Mouse (Mus musculus) midbrain, embryonic 12.5 days (tissue): Measurements from ENCODE around the gene Iqce. TPM values are rescaled to one million over a fixed set of nuclear protein-coding genes. Genes with fewer than 3 reads are reported as not detected.
A peak's percentile ranks its signal among the peaks of the same experiment; 100 is the strongest.

Source experiments
- ATAC-seq: fragments of 200-750 bp; cut with Nextera tagmentation; 2 replicates; pipeline ENCODE4 v1.8.0; 2017; ENCODE audit warnings: low read depth, moderate TSS enrichment, moderate library complexity; ENCODE audit not compliant: low FRiP score
- H3K27ac ChIP-seq: fragments of 300-500 bp; sonication (generic); replicated peaks from 2 replicates; pipeline ENCODE4 v1.5.1; 2016; ENCODE audit warnings: mild to moderate bottlenecking
- H3K27me3 ChIP-seq: fragments of 300-500 bp; sonication (generic); 2 replicates; pipeline ENCODE4 v1.6.1; 2016; ENCODE audit warnings: mild to moderate bottlenecking
- H3K36me3 ChIP-seq: fragments of 300-500 bp; sonication (generic); 2 replicates; pipeline ENCODE4 v1.6.1; 2016
- H3K4me1 ChIP-seq: fragments of 300-500 bp; sonication (generic); 2 replicates; pipeline ENCODE4 v1.6.1; 2016
- H3K4me2 ChIP-seq: fragments of 300-500 bp; sonication (generic); replicated peaks from 2 replicates; pipeline ENCODE4 v1.6.1; 2016; ENCODE audit warnings: mild to moderate bottlenecking, moderate library complexity
- H3K4me3 ChIP-seq: fragments of 300-500 bp; sonication (generic); 2 replicates; pipeline ENCODE4 v1.5.1; 2016; ENCODE audit warnings: mild to moderate bottlenecking
- H3K9ac ChIP-seq: fragments of 300-500 bp; sonication (generic); replicated peaks from 2 replicates; pipeline ENCODE4 v1.6.1; 2016; ENCODE audit warnings: mild to moderate bottlenecking, moderate library complexity
- H3K9me3 ChIP-seq: fragments of 300-500 bp; sonication (generic); 2 replicates; pipeline ENCODE4 v1.6.1; 2016; ENCODE audit warnings: mild to moderate bottlenecking
- WGBS: fragments of 180-500 bp; shearing (Covaris S2); methylation state at CpG from one replicate; pipeline ENCODE4 v1.1.7; 2016; 5-methylcytosine and 5-hydroxymethylcytosine counted together
- polyA plus RNA-seq: library from polyadenylated mRNA; unstranded; fragments of >200 nt; fragmentation: Nextera tagmentation; extraction: Ambion mirVana; gene quantifications from 2 replicates; pipeline ENCODE4 v1.2.1, GENCODE M21; 2016

Gene Iqce
- polyA plus RNA-seq, 1 experiment from 2014 or later: 29.3 TPM

DNA sequence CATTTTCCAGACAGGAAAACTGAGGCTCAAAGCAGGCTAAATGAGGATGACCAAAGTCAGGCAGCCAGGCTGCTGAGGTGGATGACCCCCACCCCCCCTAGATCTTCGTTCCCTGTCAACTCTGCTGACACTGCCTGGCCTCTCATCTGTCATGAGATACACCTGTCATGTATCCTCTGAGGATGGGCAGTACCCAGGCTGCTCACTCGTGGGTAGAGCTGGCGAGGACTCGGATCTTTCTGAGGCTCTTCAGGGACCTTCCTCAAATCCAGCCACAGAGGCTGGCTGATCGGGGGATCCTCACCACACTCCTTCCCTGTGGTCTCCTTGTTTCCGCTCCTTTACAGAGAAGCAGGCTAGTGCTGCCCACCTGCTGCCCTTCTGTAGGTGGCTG lies 86.1 kb downstream of the Iqce start:
- Histone ChIP-seq H3K4me1 (peaks cover 36% of the 10 kb centered on the region), H3K36me3 (peaks cover 43% of the 10 kb centered on the region), H3K4me3 (no peak overlapping the region), H3K4me2 (no peak overlapping the region), H3K9ac (no peak overlapping the region), H3K27me3 (0 out of 2 replicates have a peak, but pooled peaks cover 3% of the 10 kb centered on the region), H3K27ac (peak overlapping the region; percentile 56; the same call in 1 of the 2 replicates), H3K9me3 (no peaks in the 10 kb centered on the region)
- WGBS: 82% methylated on average over 6 of the region's 6 CpGs
- no peak for ATAC-seq

DNA sequence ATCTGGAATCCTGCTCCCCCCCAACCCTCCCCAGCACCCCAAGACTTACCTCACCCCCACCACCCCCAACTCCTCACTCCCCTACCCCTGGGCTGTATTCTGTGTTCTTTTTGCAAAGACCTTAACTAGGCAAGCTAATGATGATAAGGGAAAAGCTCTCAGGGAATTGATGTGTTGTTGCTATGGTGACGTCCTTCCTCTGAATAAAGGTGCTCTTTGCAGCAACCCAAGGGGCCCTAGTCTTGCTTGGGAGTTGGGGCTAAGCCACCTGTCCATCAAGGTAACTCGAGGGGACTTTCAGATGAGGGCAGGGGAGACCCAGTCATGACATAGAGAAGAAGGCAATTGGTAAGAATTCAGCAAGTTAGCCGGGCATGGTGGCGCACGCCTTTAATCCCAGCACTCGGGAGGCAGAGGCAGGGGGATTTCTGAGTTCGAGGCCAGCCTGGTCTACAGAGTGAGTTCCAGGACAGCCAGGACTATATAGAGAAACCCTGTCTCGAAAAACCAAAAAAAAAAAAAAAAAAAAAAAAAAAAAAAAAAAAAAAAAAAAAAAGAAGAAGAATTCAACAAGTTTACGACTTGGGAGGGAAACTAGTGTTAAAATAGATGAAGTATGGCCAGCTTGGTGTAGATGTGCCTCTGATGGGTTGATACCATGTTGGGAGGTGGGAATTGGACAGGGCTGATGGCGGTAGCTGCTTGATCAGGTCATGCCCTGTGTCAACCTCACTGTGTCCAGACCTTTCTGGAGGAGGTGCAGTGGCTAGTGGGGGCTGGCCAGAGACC lies 86.7 kb downstream of the Iqce start:
- WGBS: 84% methylated on average over 10 of the region's 10 CpGs
- H3K27ac ChIP-seq: 0 out of 2 replicates have a peak overlapping the region, but pooled peaks have one; percentile 56
- H3K9ac ChIP-seq: no peak overlapping the region
- H3K36me3 ChIP-seq: peaks cover 43% of the 10 kb centered on the region
- H3K9me3 ChIP-seq: no peaks in the 10 kb centered on the region
- ATAC-seq: no peak
- no peak overlapping the region for H3K4me2 ChIP-seq
- 0 out of 2 replicates have a peak, but pooled peaks cover 3% of the 10 kb centered on the region for H3K27me3 ChIP-seq
- H3K4me3 ChIP-seq: no peak overlapping the region
- H3K4me1 ChIP-seq: peaks cover 41% of the 10 kb centered on the region

DNA sequence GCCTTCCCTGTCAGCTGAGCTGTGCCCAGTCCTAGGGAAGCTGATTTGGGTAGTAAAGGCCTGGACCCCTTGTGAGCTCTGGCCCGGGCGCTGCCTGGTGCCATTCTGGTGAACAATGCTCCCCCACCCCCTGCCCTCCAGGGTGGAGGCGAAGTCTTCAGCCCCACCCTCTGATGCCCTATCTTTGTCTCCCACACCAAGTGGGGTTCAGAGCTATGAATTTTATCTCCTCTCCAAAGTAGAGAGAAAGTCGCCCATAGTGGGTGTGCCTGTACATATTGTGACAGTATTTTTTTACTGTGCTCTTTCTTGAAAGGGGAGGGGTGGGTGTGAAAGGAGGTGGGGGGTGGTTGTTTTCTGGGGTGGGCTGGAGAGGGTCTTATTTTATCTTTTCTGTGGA lies 87.3 kb downstream of the Iqce start:
- no peak for ATAC-seq
- WGBS: 87% methylated on average over 4 of the region's 4 CpGs
- Histone ChIP-seq H3K36me3 (peaks cover 43% of the 10 kb centered on the region), H3K9ac (no peak overlapping the region), H3K9me3 (no peaks in the 10 kb centered on the region), H3K27ac (peak overlapping the region; percentile 44; the same call in 1 of the 2 replicates), H3K27me3 (0 out of 2 replicates have a peak, but pooled peaks cover 3% of the 10 kb centered on the region), H3K4me3 (no peak overlapping the region), H3K4me1 (peaks cover 48% of the 10 kb centered on the region), H3K4me2 (no peak overlapping the region)

DNA sequence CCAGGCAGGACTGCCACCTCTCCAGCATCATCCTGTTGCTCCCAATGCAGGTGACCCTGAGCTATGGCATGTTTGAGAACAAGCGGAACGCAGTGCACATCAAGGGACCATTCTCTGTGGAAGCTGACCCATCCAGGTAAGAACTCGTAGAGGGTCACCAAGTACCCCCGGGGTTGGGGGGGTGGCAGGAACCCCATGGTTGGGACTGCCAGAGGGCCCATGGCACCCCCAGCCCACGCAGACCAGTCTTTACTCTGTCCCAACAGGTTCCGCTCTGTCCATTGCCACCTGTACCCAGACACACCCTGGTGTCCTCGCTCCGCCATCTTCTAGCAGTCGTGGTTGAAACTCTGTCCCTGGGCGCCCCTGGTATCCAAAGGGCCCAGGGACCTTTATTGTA lies 88.0 kb downstream of the Iqce start:
- Histone ChIP-seq H3K36me3 (peaks cover 43% of the 10 kb centered on the region), H3K9me3 (no peaks in the 10 kb centered on the region), H3K27me3 (0 out of 2 replicates have a peak, but pooled peaks cover 3% of the 10 kb centered on the region), H3K9ac (no peak overlapping the region), H3K4me2 (no peak overlapping the region), H3K27ac (peak overlapping the region; percentile 44; the same call in 1 of the 2 replicates), H3K4me3 (no peak overlapping the region), H3K4me1 (peaks cover 55% of the 10 kb centered on the region)
- 96% methylated on average over 10 of the region's 10 CpGs for WGBS
- ATAC-seq: no peak

GRCm38 (mm10) chr5:140612191-140612590 lies 90.0 kb downstream of the Iqce start:
- H3K4me3 ChIP-seq: peak overlapping the region; percentile 72
- H3K36me3 ChIP-seq: peaks cover 38% of the 10 kb centered on the region
- H3K27ac ChIP-seq: peak overlapping the region; percentile 98
- WGBS: 22% methylated on average over 18 of the region's 18 CpGs
- no peaks in the 10 kb centered on the region for H3K9me3 ChIP-seq
- peak overlapping the region; percentile 51 for H3K9ac ChIP-seq
- peaks cover 67% of the 10 kb centered on the region for H3K4me1 ChIP-seq
- H3K4me2 ChIP-seq: peak overlapping the region; percentile 68
- 0 out of 2 replicates have a peak, but pooled peaks cover 4% of the 10 kb centered on the region for H3K27me3 ChIP-seq
- no peak; the same call in 1 of the 2 replicates for ATAC-seq

Other genes with a start within 250 kb of the Iqce start
- gene Chst12, start 196.8 kb downstream of the Iqce start, polyA plus RNA-seq: 12.5 and 13.4 TPM in 2 replicates
- not detected in 2 replicates for gene Grifin, start 137.3 kb downstream of the Iqce start, polyA plus RNA-seq
- gene Lfng, start 95.1 kb downstream of the Iqce start, polyA plus RNA-seq: 28.5 and 33.9 TPM in 2 replicates
- 68.8 and 71.0 TPM in 2 replicates for gene Ttyh3, start 53.3 kb downstream of the Iqce start, polyA plus RNA-seq
- gene Brat1, start 2.6 kb upstream of the Iqce start, polyA plus RNA-seq: 22.2 TPM in 2 replicates
- gene Amz1, start 21.7 kb upstream of the Iqce start, polyA plus RNA-seq: 1.1 and 1.3 TPM in 2 replicates
- 22.3 and 24.4 TPM in 2 replicates for gene Gna12, start 128.1 kb upstream of the Iqce start, polyA plus RNA-seq